Comparison of ENCODE assay signal across 30 mouse cellular contexts in genomic region chr10:39776927-39777326, GRCm38 (mm10). TPM values are rescaled to one million over a fixed set of nuclear protein-coding genes. Genes with fewer than 3 reads are reported as not detected.
DNase-seq lines count a peak whose midpoint lies in the region; ATAC-seq and TF ChIP-seq lines count a peak whose summit lies in the region.
"Had no signal": no experiment of that assay in that cellular context is flagged by ENCODE, and none has a peak within 500 bp of the region (broad histone marks: within the 10 kb centered on the region; RNA-seq: fewer than 3 reads in every experiment).

No protein-coding gene starts in this region.

- H3K4me1 ChIP-seq in intestine, postnatal 0 days (replicated peaks; ENCODE audit: control insufficient read depth, insufficient read depth, low read length), result no peaks in the 10 kb centered on the region
- no peaks in the 10 kb centered on the region for H3K4me1 ChIP-seq in intestine, embryonic 16.5 days (ENCODE audit: control insufficient read depth, insufficient read depth, low read length)
- H3K4me1 ChIP-seq: forebrain, embryonic 12.5 days; midbrain, embryonic 10.5 days; stomach, embryonic 15.5 days had no signal

- no peak overlapping the region for H3K27ac ChIP-seq in intestine, postnatal 0 days (ENCODE audit: low read depth, low read length)
- no peak overlapping the region for H3K27ac ChIP-seq in intestine, embryonic 16.5 days (ENCODE audit: low read length)
- H3K27ac ChIP-seq: embryonic facial prominence, embryonic 13.5 days; forebrain, embryonic 12.5 days; heart, embryonic 13.5 days; hindbrain, embryonic 12.5 days; limb, embryonic 15.5 days; liver, embryonic 14.5 days; macrophage; midbrain, embryonic 10.5 days; stomach, embryonic 15.5 days had no signal

- 89% methylated on average over 3 of the region's 3 CpGs for WGBS in intestine, postnatal 0 days
- WGBS in intestine, embryonic 16.5 days, result 91% methylated on average over 3 of the region's 3 CpGs

- no peaks in the 10 kb centered on the region for H3K36me3 ChIP-seq in intestine, postnatal 0 days (ENCODE audit: control insufficient read depth, insufficient read depth)
- H3K36me3 ChIP-seq in intestine, embryonic 16.5 days (ENCODE audit: control insufficient read depth, insufficient read depth, low read length), result no peaks in the 10 kb centered on the region
- H3K36me3 ChIP-seq: embryonic facial prominence, embryonic 13.5 days; forebrain, embryonic 12.5 days; heart, embryonic 13.5 days; hindbrain, embryonic 12.5 days; limb, embryonic 15.5 days; midbrain, embryonic 10.5 days; stomach, embryonic 15.5 days had no signal

- H3K4me2 ChIP-seq in intestine, postnatal 0 days (replicated peaks; ENCODE audit: low read depth), result no peak overlapping the region
- no peak overlapping the region for H3K4me2 ChIP-seq in intestine, embryonic 16.5 days (ENCODE audit: low read depth, low read length)
- H3K4me2 ChIP-seq: embryonic facial prominence, embryonic 13.5 days; forebrain, embryonic 12.5 days; heart, embryonic 13.5 days; hindbrain, embryonic 12.5 days; limb, embryonic 15.5 days; stomach, embryonic 15.5 days had no signal

- ATAC-seq in intestine, postnatal 0 days, result no peak
- ATAC-seq in intestine, embryonic 16.5 days, result no peak
- ATAC-seq: inflammation-experienced regulatory T-cells, adult 6 months; midbrain, embryonic 16.5 days had no signal

- peak; percentile 25 for DNase-seq in thymus, postnatal 25 days
- no peak for DNase-seq in thymus, adult 18-20 months
- peak; percentile 19 for DNase-seq in R1 (ENCODE audit: low read depth, low spot score)
- DNase-seq in frontal cortex, postnatal 10 days (ENCODE audit: low spot score in 2 of 2), result no peak
- DNase-seq in spleen, adult 12 weeks (ENCODE audit: low spot score), result no peak
- DNase-seq: adrenal gland, postnatal 25 days; cerebellum, adult 8-10 months; cerebellum, postnatal 36 days; embryo, embryonic 11 days; gastrocnemius, postnatal 10 days; kidney, postnatal 25 days; right cerebral cortex, adult 18-20 months; right cerebral cortex, postnatal 4 days; thymus, postnatal 14 days had no signal

- peak; percentile 28; the same call in 1 of the 2 replicates for TF ChIP-seq CTCF in intestine, postnatal 0 days (IDR thresholded peaks at IDR 0.05; ENCODE audit: low read depth)

- H3K9me3 ChIP-seq in intestine, postnatal 0 days (ENCODE audit: control insufficient read depth), result no peaks in the 10 kb centered on the region
- no peaks in the 10 kb centered on the region for H3K9me3 ChIP-seq in intestine, embryonic 16.5 days (ENCODE audit: control insufficient read depth, low read length)
- H3K9me3 ChIP-seq: embryonic facial prominence, embryonic 13.5 days; forebrain, embryonic 12.5 days; G1E; heart, embryonic 13.5 days; hindbrain, embryonic 12.5 days; limb, embryonic 15.5 days; midbrain, embryonic 10.5 days; stomach, embryonic 15.5 days had no signal

- H3K4me3 ChIP-seq in intestine, postnatal 0 days (ENCODE audit: low read depth, low read length), result no peak overlapping the region
- no peak overlapping the region for H3K4me3 ChIP-seq in intestine, embryonic 16.5 days (ENCODE audit: low read length)
- H3K4me3 ChIP-seq: embryonic facial prominence, embryonic 13.5 days; erythroblast, embryonic 14.5 days; forebrain, embryonic 12.5 days; heart, embryonic 13.5 days; hindbrain, embryonic 12.5 days; limb, embryonic 15.5 days; midbrain, embryonic 10.5 days; myocyte; stomach, embryonic 15.5 days had no signal

- H3K27me3 ChIP-seq in intestine, postnatal 0 days (replicated peaks; ENCODE audit: control insufficient read depth, insufficient read depth, low read length), result no peaks in the 10 kb centered on the region
- no peaks in the 10 kb centered on the region for H3K27me3 ChIP-seq in intestine, embryonic 16.5 days (replicated peaks; ENCODE audit: control insufficient read depth, insufficient read depth, low read length)
- H3K27me3 ChIP-seq: embryonic facial prominence, embryonic 13.5 days; forebrain, embryonic 12.5 days; heart, embryonic 13.5 days; hindbrain, embryonic 12.5 days; limb, embryonic 15.5 days; stomach, embryonic 15.5 days had no signal

- H3K9ac ChIP-seq in intestine, postnatal 0 days (ENCODE audit: low read depth, low read length), result no peak overlapping the region
- no peak overlapping the region for H3K9ac ChIP-seq in intestine, embryonic 16.5 days (ENCODE audit: low read depth, low read length)
- H3K9ac ChIP-seq: embryonic facial prominence, embryonic 13.5 days; forebrain, embryonic 12.5 days; heart, embryonic 13.5 days; hindbrain, embryonic 12.5 days; limb, embryonic 15.5 days; liver, embryonic 14.5 days; stomach, embryonic 15.5 days had no signal

RNA-seq across cellular contexts. Expression of gene Rev3l, which starts 45.0 kb away (rescaled TPM):
- polyA plus RNA-seq in intestine, postnatal 0 days (2015; fragmentation: Nextera tagmentation; extraction: Ambion mirVana), result 7.0 TPM in 2 replicates
- polyA plus RNA-seq in intestine, embryonic 16.5 days (2015; fragmentation: Nextera tagmentation; extraction: Ambion mirVana), result 8.5 and 8.7 TPM in 2 replicates

Comparison
In these comparisons a context has a peak if more than half of its experiments do, and no peak if none do; other contexts are left out.
1. DNase-seq: peak in thymus, postnatal 25 days (single experiment) and R1 (single experiment); none in thymus, adult 18-20 months (0 of 2), frontal cortex, postnatal 10 days (0 of 2) and spleen, adult 12 weeks (single experiment).